Mouse (Mus musculus): ENCODE data around the gene Nhlh1.
A peak's percentile ranks its signal among the peaks of the same experiment; 100 is the strongest.

The Nhlh1 gene

DNA sequence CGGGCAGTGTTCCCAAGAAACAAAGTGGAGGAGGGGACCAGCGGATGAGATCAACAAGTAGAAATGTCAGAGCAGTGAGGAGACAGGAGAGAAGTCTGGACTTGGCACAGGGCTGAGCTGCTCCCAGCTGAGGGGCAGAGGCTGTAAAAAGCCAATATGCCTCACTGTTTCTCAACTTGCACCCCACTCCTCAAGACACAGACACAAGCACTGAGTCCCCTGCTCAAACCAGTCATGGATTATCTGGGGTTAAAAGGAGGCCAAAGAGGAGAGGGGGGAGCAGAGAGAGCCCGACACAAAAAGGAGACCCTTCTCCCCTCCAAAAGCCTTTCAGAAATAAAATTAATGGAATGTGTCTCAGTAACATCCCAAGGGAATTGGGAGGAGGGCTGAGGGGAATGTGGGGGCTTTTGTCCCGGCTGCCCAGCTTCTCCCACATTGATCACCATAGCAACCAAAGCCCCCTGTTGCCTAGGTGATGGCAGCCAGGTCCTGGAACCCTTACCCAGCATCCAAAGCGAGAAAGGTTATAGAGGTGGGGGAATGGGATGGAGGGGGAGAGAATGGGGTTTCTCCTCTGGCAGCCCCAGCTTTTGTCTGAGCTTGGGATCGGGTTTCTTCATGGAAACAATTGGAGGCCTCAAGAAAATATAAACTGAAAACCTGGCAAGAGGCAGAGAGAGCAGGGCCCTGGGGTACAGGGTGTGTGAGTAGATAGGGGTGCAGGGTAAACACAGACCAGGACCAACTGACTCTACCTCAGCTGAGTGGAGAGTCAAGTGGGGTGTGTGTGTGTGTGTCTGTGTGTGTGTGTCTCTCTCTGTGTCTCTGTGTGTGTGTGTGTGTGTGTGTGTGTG, 40.5 kb downstream of the Nhlh1 start:
- peak; percentile 34 to 50 for DNase-seq

DNA sequence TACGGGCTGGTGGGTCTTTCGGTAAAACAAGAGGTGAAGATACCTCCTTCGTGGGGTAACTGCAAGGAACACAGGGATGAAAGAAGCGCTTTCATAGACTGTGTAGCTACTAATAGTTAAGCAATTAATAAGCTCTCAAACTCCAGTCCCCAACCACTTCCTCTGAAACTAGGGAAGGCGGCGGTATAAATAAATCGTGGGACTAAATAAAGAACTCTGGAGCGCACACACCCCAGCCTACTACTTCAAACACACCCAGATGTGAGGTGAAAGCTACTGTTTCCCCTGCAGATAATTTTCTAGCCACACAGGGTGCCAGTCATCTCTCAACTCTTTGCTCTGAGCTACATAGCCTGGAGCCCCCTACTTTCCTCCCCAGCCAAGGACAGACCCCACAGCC, 41.3 kb downstream of the Nhlh1 start:
- no peak for DNase-seq

DNA sequence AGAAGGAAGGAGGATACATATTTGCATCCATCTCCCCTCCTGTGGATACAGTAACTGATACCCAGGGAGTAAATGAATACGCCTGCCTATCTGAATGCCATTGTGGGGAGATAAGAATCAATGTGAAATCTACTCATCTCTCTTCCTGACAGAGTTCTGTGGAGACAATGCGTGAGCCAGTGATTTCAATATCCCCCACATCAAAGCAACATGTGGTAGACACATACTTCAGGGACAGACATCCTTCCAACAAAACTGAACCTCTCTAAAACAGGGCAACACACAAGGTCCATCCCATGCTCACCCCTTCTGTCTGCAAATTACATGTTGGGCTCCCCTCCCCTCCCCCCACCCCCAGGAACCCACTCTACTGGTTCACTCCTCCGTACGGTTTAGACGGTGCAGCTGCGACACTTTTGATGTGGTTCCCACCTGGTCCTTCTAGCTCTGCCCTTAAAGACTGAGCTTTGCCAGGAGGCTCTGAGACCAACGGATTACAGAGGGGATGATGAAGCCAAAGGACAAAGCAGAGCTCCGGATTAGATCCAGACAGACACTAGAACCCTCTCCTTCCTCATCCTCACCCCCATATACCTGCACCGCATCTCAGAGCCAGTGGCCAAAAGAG, 41.9 kb downstream of the Nhlh1 start:
- DNase-seq: no peak

DNA sequence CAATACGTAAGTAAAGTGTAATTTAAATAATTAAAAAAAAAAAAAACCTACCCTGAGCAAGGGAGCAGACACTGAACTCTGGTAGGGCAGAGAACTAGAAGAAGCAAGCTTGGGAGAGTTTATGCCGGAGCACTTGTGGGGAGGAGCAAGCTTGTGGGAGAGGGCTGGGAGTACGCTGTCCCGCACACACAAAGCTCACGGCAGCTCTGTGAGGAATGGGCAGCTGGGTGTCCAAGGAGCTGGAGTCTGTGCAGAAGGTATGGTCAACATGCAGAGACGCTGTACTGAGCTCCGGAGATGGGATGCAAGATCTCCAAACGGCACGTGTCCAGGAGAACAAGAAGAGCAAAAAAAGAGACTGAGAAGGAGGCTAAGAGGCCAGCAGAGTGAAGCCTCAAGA, 42.6 kb downstream of the Nhlh1 start:
- DNase-seq: no peak

DNA sequence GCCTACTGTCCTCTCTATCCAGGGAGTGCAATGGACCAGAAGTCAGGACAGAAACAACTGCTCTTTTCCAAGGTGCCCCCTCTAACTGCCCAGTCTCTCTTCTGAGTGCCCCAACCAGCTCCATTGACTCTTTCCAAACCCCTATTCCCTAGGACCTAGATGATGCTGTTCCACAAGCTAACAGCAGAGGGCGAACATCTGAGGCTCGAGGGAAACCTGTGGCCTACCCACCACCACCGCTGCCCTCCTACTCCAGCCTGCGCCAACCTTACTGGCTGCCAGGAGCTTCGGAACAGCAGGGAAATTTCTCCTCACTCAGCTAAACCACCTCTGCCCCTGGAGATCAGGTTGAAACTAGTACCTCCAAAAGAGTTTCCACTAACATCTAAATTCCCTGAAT, 45.3 kb downstream of the Nhlh1 start:
- peak; percentile 89 to 90 for DNase-seq

DNA sequence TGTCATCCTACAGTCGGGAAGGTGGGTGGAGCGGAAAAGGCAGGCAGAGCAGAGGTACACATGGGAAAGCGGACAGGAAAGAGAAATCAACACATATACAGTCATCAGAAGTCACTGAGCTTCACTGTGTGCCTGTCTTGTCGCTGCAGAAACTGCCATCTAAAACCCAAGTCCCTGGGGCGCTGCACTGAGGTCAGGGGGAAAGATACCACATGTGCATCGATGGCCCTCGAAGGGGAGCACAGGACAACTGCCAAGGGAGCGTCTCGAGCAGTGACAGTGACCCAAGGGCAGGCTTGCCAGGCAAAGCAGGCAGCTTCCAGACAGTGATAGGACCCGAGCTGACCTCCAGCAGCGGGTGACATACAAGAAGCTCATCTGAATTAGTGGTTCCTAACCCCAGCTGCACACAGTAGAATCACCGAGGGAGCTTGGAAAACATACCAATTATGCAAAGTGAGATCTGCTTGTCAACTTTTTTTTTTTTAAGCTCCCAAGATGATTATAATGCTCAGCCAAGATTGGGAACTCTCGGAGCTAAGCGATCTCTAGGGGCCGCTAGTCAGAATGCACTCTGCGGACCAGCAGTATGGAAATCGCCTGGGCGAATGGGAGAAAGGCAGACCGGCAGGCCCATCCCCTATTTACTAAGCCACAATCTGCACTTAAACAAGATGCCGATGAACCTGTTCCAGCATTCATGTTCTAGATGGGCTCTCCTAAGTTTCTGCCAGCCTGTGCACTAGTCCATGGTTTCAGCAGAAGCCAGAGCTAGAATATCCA, 47.1 kb downstream of the Nhlh1 start:
- no peak for DNase-seq

DNA sequence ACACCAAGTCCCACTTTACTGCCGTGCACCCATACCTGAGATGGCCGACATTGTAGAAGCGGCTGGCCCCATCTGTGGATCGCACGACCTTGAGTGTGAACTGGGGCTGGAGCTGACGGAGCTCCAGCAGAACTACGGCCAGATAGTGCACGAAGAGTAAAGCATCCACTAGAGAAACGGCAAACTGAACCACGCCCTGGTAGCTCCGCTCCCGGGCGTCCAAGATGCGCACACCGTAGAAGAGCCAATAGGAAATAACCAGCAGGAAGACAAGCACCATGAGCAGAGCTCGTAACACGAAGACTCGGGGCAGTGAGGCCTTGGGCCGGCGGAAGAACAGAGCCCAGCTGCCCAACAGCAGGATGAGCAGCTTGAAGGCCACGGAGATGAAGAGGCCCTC, 48.0 kb downstream of the Nhlh1 start:
- no peak for DNase-seq

DNA sequence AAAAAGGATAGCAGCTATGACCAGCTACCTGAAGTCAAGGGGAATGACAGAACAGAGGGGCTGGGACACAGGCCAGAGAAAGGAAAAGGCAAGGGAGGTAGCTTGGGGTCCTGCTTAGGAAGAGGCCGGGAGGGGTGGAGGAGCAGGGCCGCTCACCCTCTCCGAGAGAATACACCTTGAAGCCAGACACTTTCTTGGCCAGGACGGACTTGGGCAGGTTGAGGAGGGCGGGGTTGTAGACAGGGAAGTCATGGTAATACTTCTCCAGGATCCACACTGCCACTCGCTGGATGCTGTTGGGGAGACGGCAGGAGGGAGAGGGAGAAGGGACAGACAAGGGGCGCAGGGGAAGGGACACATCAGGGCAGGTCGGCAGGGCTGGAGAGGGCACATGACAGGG, 49.0 kb downstream of the Nhlh1 start:
- DNase-seq: no peak

DNA sequence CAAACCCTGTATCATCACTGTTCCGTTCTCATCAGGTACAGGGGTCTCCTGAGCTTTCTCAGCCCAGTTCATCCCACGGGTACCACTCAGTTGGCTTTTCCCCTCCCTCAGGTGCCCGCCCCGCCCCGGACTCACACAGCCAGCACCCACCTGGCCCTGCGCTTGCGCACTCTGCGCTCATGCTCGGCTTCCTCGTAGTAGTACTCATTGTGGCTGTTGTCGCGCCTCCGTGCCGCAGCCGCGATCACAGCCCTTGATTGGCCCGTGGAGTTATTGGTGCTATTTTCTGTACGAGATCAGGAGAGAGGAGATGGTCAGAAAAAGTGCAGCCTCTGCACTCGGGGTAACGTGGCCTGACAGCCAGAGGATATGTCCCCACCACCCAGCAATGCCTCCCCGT, 49.6 kb downstream of the Nhlh1 start:
- DNase-seq: no peak
